Mouse (Mus musculus) G1E-ER4 (cell line): Measurements from ENCODE around the gene Smco4. TPM values are rescaled to one million over a fixed set of nuclear protein-coding genes. Genes with fewer than 3 reads are reported as not detected.

Experiments used
- GATA1 ChIP-seq: IDR thresholded peaks from one replicate; pipeline ENCODE4 v1.8.0; 2012; ENCODE audit warnings: low read length, inconsistent platforms
- polyA plus RNA-seq: library from polyadenylated mRNA; stranded (reverse); fragments of >175 nt; gene quantifications from 2 replicates; pipeline ENCODE4 v1.2.3, GENCODE M21; 2012

Smco4 gene
- polyA plus RNA-seq, 1 experiment = not detected

DNA sequence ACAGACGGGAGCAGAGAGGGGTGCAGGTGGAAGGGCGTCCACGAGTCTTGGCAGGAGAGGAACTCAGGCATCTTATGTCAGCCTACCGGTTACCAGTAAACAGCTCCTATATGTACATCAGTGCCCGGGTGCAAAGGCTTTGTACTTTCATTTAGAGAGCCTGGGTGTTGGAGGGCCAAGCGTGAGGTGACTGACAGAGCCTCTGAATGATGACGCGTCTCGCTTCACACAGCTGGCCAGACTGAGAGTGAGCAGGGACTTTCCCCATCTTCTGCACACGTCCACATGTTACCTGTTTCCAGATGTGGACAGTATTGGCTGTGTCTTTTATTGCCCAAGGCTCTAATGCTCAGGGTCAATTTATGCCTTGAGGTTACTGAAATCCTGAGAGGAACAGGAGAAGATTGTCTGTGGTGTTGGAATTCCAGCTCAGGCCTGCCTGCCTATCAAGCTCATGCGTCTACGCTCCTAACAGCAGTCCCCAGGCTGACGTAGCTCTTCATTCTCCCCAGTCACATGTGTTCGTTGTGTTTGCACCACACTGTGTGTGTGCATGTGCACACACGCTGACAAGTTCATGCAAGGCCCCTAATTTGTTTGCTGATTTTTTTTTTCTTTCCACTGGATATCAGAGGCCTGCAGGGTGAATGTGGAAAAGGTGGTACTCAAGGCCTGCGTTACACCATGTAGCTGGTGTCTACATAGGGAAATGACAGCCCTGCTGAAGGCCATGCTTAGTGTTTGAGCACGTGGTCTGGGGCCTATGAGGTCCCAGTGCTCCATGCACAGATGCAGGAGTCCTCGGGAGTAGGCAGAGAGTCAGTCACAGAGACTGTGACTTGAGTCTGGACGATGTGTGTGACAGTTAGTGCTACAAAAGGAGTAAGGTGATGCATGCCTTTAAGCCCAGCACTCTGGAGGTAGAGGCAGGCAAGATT is 8.4 kb downstream of the Smco4 start:
- TF ChIP-seq GATA1 = no peak

DNA sequence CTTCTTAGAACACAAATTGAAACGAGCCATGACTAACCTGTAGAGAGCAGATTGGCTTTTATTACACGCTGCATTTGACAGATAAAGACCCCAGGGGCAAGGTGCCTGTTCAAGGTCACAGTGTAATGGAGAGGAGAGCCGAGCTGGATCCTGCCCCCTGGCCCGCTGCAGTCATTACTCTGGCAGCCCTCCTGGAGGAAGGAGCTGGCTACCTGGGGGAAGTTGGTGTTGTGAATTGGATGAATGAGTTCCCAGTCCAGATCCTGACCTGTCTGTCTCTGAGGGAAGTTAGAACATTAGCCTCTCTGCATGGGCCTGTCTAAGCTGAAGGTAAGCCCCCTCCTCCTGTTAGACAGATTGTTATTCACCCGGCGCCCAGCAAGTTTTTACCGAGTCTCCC is 9.2 kb downstream of the Smco4 start:
- TF ChIP-seq GATA1 = no peak

DNA sequence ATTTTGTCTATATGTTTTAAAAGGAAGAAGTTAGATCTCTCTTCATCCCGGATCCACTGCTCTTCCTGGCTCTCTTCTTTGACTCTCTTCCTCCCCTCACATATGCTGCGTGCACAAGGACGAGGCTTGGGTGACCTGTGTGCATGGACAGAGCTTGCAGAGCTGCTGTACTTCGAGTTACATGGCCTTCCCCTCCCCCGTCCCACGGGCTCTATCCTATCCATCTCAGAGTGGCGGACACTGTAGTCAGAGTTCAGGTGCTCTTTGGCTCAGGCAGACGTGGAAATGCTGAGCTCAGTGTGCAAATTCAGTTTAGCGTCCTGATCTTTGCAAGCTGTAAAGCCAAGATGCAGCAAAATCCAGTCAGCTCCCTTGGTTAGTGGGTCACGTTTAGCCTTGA is 10.1 kb downstream of the Smco4 start:
- no peak for TF ChIP-seq GATA1

DNA sequence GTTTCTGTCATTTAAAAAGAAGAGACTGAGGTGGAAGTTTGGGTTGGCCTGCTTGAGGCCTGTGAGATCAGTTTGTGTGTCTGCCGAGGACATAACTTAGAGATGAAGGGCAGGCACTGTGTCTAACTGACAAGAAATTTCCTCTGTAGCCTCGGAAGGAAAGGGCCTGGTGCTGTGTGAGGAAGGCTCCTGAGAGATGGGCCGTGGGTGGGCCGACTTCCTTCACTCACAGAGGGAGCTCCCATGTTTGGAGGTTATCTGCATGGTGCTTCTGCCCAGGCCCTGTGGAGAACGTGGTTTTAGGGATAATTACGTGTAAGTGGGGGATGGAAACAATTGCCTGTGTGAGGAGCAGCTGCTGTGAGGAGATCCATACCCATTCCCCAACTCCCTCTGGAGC is 10.6 kb downstream of the Smco4 start:
- TF ChIP-seq GATA1 = no peak

DNA sequence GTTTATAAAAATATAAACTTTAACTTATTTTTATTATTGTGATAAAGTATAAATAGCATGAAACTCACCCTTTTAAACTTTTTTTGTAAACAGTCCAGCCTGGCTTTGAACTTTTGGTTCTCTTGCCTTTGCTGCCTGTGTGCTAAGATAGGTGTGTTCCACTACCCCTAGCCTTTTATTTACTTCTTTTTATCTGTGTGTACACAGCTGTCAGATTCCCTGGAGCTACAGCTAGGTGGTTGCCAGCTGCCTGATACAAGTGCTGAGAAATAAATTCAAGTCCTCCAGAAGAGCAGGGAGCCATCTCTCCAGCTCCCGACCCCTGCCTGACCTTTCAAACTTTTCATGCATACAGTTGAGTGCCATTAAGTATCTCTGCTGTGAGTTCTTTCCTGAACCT is 12.1 kb downstream of the Smco4 start:
- no peak for TF ChIP-seq GATA1

DNA sequence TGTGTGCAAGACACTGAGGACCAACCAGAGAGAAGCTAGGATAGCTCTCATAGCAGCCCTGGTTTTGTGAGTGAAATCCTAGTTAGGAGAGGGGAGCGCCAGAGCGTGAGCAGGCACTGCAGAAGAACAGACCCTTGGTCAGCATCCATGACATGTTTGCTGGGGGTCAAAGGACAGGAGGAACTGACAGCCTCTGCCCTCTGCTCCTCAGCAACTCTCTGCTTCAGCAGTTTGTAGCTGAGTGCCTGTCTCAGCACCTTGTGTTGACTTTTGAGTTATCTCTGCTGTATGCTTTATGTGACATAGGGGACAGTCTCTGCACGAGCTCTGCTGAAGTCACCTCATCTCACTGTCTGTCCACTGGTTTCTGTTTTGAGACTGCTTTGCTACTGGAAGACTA is 13.6 kb downstream of the Smco4 start:
- TF ChIP-seq GATA1 = no peak

DNA sequence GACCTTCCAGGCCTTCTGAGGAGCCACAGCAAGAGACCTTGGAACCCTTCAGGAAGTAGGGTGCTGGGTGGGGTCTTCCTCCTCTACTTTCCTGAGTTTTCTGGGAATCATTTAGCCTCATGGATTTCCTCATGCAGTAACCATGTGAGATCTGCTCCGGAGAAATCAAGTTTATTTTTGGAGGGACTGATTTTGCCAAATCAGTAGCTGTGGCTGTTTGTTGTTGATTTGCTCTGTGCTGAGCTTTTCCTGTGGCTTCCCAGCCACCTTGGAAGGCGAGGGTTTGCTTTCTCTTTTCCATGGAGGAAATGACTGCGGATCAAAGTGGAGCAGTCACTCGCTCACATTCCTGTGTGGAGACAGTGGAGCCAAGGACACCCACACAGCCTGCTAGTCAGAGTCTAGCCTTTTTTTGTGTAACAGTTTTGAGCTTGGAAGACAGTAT is 14.2 kb downstream of the Smco4 start:
- TF ChIP-seq GATA1 = no peak

DNA sequence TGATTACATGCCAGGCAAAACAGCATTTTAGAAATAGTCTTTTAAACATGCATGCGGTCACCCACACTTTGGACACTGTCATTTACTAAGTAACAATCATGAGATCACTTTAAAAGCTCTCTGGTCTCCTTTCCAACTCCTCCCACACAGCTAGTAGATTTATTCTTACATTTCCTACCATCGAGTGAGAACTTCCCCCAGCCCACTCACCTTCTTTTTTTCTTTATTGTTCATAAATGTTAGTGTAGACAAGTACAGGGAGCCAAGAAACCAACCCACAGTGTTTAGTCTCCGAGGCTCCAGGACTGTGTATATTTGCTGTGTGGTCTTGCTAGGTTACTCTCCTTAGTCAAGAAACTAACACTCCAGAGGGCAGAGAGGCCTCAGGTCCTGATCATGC is 16.1 kb downstream of the Smco4 start:
- TF ChIP-seq GATA1 = no peak

DNA sequence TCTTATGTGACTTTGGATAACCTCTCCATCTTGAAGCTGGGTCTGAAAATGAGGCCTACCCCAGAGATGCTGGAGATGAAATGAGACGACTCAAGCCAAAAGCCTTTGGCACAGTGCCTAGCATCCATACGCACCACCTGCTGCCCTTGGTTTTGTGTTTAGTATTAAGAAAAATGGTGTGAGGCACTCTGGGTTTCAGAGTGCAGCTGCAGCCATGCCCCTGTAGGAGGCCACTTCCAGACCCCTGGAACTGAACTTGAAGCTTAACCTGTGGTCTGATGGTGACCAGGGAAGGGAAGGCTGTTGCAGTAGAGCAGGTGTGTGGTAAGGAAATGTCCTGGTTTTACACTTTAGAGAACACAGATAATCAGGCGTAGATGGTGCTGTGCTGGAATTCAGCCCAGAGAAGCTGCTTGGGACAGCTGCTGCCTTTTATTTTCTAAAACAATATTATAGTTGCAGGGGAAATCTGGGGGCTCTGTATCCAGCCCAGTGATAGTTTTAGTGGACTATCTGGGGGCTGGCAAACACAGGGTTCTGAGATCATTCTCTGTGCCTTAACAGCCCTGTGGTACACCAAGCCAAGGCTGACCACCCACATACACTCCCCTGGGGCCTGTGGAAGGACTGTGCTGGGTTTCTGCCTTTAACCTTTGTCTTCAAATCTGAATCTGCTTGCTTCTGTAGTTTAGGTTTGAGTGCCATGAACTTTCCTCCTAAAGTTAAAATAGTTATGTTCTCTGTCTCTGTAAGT is 17.5 kb downstream of the Smco4 start:
- no peak for TF ChIP-seq GATA1

DNA sequence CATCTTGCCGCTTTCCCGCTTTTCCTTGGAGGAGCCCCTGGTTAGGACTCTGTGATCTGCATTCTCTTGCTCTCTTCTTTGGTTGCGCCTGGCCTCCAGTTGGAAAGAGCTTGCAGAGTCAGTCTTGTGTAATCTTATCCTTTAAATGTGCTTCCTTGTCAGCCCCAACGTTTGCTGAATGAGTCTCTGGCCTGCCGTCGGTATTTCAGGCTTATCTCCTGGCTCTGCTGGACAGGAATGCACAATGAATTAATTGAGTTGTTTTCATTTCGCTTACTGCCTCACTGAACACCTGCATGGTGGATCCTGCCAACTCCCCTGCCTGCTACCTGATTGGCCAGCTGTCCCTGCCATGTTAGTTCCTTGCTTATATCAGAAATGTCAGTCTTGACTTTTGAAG is 19.7 kb downstream of the Smco4 start:
- TF ChIP-seq GATA1 = no peak

DNA sequence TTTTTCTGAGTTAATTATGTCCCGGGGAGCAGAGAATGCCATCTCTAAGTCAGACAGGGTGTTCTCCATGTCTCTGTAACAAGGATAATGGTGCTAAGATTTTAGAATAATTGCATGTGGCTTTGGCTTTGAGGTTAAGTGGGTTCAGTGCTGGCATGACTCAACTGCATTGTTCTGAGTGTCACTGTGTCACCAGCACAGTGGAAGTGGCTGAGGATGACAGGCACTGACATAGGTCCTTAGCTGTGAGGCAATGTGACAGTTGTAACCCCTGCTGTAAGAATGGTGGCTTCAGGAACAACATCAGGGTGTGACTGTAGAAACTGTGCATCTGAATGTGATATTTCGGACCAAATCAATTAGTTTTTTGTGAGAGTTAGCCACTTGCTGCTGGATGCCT is 22.8 kb downstream of the Smco4 start:
- no peak for TF ChIP-seq GATA1

DNA sequence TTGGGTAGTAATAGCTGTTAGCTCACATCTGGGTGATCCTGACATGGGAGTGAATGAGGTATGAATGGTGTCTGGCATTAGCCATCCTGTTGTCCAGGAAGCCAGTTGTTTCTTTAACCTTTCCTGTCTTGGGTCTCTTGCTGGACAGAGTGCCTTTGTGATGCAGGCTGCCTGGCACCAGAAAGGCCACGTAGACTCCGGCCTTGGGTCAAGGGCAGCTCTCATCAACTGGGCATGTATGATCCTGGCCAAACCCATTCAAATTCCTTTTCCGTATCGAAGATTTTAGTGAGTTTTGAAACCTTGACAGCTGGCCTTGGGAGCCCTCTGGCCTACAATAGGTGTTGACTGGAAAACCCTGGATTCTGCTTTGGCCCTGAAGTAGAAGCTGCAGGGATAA is 24.7 kb downstream of the Smco4 start:
- no peak for TF ChIP-seq GATA1

DNA sequence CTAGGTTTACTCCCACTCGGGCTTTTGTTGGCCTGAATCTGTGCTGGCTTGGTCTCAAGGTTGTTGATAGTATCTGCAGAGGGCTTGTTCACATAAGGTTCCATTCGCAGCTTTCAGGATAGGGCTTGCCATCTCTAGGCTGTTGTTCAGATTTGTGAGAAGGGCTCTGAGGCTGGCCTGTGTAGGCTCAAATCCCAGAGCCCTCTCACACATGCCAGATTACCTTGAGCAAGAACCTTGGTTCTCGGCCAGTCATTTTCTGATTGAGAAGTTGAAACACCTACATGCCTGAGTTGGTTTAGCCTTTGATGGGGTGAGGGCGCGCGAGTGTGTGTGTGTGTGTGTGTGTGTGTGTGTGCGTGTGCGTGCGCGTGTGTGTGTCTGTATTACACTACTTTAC is 29.1 kb downstream of the Smco4 start:
- TF ChIP-seq GATA1 = no peak

DNA sequence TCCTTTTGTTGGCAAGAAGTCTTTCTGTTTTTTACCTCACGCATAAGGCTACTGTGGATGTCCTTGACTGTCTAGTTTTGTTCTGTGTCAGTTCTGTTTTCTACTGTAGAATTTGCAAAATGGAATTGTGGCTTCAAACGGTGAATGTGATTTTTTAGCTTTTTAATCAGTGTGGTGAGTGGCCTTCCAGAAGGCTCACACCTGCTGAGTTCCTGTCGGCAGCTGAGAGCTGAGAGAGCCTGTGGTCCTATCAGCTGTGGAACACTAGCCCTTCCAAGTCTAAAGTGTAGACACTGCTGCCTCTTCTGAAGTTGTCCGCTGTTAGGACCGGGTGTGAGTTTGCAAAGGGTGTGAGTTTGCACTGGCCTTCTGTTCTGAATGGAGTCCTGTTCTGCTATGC is 29.7 kb downstream of the Smco4 start:
- TF ChIP-seq GATA1 = no peak

DNA sequence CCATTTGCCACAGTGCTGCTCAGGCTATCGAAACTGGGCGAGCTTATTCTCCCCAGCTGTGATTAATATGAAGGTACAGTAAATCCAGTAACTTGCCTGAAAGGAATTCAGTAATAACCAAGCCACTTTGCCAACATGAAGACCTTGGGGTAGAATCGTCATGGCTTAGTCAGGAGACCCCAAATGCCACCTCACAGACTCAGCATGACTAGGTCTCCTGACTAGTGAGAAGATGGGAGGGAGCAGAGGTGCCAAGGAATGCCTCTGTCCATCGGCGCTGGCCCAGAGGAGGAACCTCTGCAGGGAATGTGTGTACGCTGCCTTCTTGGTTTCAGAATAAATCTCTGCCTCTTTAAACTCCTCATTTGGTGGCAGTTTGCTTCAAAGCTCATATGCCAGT is 30.4 kb downstream of the Smco4 start:
- TF ChIP-seq GATA1 = no peak

DNA sequence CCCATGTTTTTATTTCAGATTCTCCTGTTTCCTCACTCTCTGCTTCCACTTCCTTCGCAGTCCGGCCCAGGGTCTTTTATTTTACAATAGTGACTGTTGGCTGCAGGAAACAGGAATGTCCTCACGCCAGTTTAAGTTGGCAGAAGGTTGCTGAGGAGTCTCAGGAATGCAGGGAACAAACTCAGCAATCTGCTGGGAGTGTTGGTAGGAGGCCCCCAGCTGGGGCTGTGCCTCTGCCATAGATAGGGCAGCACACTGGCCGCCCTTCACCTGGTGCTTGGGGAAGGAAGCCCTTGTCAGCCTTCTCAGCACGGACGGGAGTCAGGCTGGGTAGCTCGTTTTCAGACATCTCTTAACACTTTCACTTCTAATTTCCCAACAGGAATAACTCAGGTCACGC is 32.0 kb downstream of the Smco4 start:
- TF ChIP-seq GATA1 = no peak

DNA sequence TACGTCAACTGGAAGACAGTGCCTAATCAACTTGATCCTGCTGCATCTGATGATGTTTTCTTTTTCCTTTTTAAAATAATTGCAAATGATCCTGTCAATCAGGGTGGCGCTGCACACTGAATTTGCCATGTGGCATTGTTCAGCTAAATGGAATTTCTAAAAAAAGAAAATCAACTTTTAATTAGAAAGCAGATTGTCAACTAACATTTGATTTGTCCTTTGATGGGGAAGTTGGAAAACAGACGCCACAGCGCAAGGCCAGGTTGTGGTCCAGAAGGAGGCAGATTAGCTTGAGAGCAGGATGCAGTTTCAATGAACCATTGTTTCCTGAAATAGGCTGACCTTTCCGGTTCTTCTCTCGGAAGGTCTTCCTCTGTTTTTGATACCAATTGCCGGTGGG is 33.3 kb downstream of the Smco4 start:
- no peak for TF ChIP-seq GATA1
